Mouse (Mus musculus): Measurements from ENCODE around the gene Rab34.
"Not testable (repeated sequence)": the region's sequence is repeated elsewhere in the genome, so short reads cannot be mapped to it uniquely, and the experiment has no call there.

The Rab34 gene

GRCm38 (mm10) chr11:78182450-78182849 lies 5.8 kb upstream of the Rab34 start:
- DNase-seq = no peak

DNA sequence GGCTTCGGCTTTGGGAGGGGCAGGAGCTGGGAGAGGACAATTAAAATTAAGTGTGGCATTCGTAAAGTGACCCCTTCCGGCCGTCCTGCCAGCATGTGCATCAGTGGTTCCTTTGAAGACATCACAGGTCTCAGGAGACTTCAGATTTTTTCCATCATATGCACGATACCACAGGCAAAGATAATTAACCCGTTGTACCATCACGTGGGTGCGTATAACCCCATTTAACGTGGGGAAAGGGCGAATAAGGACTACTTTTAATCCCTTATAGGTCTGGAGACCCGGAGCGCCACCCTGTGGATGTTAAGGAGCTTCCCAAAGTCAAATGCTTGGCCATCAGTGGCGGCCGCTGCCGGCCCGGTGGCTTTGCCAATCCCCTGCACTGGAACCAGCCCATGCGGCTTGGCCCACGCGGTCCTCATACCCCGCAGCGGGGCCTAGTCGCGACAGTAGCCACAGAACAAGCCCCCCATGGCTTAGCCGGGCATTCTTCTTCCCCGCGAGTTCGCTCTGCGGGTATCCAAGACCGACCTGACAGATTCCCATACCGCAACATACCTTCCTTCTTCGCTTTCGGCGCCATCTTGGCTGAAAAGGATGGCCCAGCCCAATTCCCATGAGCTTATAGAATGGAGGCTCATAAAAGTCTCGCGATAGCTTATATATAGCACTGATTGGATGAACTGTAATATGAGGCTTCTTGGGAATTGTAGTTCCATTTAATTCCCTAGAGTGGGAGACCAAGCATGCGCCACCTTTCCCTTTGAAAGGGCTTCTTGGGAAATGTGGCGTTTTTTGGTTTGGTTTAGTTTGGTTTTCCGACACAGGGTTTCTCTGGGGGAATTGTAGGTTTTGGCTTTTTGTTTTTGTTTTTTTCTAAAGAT lies 5.0 kb upstream of the Rab34 start, which contains the start of gene Rpl23a:
Gene Rpl23a (minus strand): TSS at position 624 of the 884 bp plus-strand sequence.
- peak; percentile 89 for DNase-seq

DNA sequence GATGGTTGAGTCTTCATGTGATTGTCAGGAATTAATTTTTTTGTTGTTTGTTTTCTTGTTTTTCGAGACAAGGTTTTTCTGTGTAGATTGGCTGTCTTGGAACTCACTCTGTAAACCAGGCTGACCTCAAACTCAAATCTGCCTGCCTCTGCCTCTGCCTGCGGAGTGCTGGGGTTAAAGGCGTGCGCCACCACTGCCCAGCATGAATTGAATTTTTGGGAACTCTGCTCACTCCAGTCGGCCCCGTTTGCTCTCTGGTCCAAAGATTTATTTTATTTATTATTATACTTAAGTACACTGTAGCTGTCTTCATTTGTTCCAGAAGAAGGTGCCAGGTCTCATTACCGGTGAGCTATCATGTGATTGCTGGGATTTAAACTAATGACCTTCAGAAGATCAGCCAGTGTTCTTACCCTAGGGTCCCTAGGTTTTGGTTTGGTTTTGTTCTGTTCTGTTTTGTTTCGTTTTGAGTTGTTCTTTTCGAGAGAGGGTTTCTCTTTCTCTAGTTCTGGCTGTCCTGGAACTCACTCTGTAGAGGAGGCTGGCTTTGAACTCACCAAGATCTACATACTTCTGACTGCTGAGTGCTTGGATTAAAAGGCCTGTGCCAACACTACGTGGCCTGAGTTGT lies 4.2 kb upstream of the Rab34 start:
- DNase-seq = no peak

- not testable (repeated sequence) for DNase-seq
Observed at GRCm38 (mm10) chr11:78184702-78185101, 3.5 kb upstream of the Rab34 start.

- peak; percentile 75 for DNase-seq
Observed at GRCm38 (mm10) chr11:78189234-78190040, 1.2 kb downstream of the Rab34 start.

DNA sequence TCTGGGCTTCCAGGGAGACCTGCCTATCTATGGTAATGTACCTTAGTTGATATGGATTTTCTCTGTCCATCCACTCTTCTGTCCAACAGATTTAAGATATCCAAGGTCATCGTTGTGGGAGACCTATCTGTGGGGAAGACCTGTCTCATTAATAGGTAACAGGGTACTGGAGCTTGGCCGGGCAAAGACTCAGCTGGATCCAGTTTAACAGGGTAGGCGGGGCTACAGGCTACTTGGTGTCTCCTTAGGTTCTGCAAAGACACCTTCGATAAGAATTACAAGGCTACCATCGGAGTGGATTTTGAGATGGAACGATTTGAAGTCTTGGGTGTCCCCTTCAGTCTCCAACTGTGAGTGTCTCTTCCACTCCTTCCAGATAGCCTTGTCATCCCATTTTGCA lies 1.8 kb downstream of the Rab34 start:
- DNase-seq = peak; percentile 73

- no peak for DNase-seq
Observed at GRCm38 (mm10) chr11:78193113-78193512, 4.9 kb downstream of the Rab34 start, which contains the start of gene Proca1. Gene Proca1 (plus strand): TSS chr11:78193392.

DNA sequence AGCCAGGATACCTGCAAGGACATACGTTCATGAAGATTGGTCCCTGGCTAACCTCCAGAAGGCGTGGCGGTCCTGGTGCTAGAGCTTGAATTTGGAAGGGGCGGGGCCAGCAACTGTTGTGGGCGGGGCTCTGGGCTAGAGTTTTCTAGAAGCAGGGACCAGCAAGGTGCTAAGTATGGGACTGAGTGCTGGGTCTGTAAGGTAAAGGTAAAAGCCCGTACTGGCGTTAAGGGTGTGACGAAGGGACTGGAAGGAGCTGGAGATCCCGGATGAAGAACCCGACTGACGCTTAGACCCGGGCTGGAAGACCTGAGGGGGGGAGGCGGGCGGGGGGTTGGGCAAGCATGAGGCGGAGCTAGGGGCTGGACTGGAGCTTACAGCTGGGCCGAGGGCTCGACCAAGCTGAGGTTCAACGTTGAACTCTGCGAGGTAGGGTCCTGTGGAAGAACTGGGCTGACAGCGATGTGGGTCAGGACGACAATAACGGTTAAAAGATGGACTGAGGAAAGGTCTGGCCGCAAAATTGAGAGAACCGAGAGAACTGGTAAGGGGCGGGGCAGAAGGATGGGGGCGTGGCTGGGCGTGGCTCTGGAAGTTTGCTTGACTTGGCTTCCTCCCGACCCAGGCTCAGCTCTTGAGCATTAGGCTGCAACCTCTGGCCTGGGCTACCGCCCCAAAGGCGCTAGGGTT lies 6.3 kb downstream of the Rab34 start:
- DNase-seq = peak; percentile 85

- no peak for DNase-seq
Observed at GRCm38 (mm10) chr11:78195101-78195863, 7.1 kb downstream of the Rab34 start.

- no peak for DNase-seq
Observed at GRCm38 (mm10) chr11:78202372-78202771, 14.1 kb downstream of the Rab34 start.

DNA sequence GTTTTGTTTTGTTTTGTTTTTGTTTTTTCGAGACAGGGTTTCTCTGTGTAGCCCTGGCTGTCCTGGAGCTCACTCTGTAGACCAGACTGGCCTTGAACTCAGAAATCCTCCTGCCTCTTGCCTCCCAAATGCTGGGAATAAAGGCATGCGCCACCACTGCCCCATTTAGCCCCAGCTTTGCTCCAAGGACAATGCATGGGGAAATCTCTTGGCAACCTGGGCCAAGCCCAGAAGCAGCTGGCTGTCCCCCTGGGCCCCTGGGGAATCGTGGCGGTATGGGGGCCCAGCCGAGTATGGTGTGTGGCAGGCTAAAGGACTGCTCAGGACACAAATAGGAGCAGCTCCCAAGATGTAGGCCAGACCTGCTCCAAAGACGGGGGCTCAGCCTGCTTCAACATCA lies 16.1 kb downstream of the Rab34 start:
- DNase-seq = no peak

- no peak for DNase-seq
Observed at GRCm38 (mm10) chr11:78205361-78206206, 17.4 kb downstream of the Rab34 start.

GRCm38 (mm10) chr11:78207190-78207589 lies 19.0 kb downstream of the Rab34 start:
- DNase-seq = no peak

DNA sequence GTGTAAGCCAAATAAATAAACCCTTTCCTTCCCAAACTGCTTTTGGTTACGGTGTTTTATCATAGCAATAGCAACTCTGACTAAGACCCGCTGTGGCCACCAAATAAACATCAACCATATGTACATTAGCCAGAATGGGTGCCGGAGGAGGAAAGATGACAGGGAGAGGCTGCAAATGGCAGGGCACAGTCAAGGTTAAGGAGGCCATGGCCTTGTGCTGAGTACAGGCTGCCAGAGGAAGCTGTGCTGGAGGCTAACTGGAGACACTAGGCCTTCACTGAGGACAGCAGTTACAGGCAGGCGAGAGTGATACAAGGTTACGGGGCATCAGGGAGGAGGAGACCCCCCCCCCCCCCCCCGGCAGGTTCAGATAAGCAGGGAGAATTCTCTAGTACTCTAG lies 21.7 kb downstream of the Rab34 start:
- no peak for DNase-seq

GRCm38 (mm10) chr11:78210615-78211014 lies 22.4 kb downstream of the Rab34 start:
- DNase-seq = no peak

DNA sequence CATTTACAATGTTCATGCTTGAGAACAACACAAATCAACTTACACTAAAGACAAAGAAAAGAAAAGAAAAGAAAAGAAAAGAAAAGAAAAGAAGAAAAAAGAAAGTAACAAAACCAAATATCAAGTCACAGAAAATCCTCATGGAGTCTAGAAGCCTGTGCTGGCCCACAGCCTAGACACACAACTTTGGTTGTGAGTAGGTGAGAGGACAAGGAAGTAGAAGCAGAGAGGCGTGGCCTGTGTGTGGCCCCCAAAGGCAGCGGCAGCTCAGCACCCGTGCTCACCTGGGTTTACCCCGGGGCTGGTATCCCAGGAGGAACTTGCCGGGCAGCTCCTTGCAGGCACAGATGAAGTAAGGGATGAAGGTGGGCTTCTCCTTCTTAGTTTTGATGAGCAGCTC lies 23.3 kb downstream of the Rab34 start:
- DNase-seq = no peak

- no peak for DNase-seq
Observed at GRCm38 (mm10) chr11:78213086-78213817, 25.0 kb downstream of the Rab34 start.

DNA sequence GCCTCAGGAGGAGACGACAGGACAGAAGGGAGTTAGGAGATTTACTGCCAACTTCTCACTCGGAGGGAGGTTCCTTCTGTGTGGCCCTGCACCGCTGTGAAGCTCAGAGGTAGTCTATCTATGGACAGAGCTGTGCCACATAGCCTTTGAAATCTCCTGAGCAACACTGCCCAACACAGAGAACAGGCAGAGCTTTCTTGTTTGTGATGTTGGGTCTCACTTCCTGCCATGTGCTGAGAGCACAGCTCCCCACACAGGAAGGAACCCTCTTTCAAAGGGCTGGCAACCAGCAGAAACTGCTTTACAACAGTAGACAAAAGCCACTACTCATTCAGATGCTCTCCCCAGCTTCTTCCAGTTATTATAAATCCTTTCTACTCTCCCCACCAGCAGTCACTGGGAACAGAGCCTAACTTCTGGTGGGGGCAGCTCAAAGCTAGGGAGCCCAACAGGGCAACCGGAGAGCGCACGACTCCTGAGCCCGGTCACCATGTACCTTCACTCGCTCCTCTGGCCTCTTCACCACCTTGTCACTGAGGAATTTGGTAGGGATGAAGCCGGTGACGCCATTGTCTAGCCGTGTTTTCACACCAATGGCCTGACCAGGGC lies 27.6 kb downstream of the Rab34 start:
- DNase-seq = no peak

GRCm38 (mm10) chr11:78223586-78223985 lies 35.4 kb downstream of the Rab34 start:
- DNase-seq = no peak

GRCm38 (mm10) chr11:78231518-78231917 lies 43.3 kb downstream of the Rab34 start:
- DNase-seq = no peak
